Mouse (Mus musculus) urinary bladder, postnatal 14 days (tissue): ENCODE data around the gene Dync1i2.

Source experiments
- DNase-seq: peaks from one replicate; pipeline ENCODE4 v3.0.0; 2021; ENCODE audit warnings: low spot score

Gene Dync1i2

GRCm38 (mm10) chr2:71211591-71212359 lies at the start of gene Dync1i2:
TSS of gene Dync1i2 (plus strand) at chr2:71211706.
- DNase-seq, result peak; percentile 92

DNA sequence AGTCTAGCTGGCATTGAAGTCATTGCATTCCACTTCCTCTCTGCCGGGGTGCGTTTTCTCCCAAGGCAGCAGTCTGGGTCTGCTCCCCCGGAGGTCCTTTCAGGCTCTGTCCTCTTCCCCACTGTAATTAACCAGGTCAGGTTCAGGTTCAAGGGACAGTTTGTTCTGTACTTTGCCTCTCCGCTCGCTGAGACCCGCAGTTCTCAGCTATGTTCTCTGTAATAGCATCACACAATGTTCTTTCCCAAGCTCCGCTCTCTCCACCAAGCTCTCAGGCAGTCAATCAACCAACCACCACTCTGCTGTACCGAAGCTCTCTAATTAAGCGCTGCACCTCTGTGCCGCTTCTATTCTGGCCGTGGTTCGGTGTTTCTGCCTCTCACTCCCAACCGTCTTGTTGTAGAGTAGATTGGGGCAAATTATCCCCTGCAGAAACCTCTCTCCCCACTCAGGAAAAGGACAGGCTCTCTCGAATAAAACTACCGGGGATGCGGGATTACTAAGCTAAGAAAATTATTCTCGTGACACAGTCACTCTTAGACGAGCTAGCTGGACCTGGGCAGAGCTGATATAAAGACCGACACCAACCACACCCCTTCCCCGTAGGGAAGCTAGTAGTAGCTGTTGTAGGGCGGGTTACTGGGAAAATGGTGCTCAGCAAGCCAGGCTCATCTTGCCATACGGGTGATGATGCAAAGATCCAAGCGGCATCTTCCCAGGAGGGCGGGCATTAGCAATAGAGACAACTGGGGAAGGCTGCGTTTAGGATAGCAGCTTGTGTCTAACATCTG lies 48.5 kb upstream of the Dync1i2 start:
- no peak for DNase-seq

GRCm38 (mm10) chr2:71167211-71167610 lies 44.3 kb upstream of the Dync1i2 start:
- DNase-seq, result no peak

DNA sequence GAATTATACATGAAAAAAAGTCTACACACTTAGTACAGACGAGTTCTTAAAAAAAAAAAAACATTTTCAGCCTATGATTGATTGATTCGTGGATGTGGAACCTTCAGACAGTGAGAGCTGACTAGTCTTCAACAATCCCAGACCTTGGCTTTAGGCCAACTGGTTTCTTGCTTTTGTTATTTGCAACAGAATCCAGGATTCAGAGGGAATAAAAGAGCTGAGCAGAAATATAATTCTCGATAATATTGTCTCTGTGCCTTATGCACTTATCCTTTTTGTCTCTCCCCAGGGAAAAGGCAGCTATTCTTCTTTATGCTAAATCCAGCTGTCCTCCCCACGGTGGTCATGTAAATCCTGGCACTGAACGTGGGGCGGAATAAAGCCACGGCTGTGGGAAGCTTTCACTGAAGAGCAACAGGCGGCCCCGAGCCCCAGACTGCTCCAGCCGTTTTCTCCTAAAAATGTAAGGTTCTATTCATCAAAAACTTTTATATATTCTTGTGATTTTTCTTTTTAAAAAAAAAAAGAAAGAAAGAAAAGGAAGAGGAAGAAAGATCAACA lies 43.0 kb upstream of the Dync1i2 start:
- DNase-seq, result no peak

GRCm38 (mm10) chr2:71173031-71173430 lies 38.5 kb upstream of the Dync1i2 start:
- DNase-seq, result no peak

DNA sequence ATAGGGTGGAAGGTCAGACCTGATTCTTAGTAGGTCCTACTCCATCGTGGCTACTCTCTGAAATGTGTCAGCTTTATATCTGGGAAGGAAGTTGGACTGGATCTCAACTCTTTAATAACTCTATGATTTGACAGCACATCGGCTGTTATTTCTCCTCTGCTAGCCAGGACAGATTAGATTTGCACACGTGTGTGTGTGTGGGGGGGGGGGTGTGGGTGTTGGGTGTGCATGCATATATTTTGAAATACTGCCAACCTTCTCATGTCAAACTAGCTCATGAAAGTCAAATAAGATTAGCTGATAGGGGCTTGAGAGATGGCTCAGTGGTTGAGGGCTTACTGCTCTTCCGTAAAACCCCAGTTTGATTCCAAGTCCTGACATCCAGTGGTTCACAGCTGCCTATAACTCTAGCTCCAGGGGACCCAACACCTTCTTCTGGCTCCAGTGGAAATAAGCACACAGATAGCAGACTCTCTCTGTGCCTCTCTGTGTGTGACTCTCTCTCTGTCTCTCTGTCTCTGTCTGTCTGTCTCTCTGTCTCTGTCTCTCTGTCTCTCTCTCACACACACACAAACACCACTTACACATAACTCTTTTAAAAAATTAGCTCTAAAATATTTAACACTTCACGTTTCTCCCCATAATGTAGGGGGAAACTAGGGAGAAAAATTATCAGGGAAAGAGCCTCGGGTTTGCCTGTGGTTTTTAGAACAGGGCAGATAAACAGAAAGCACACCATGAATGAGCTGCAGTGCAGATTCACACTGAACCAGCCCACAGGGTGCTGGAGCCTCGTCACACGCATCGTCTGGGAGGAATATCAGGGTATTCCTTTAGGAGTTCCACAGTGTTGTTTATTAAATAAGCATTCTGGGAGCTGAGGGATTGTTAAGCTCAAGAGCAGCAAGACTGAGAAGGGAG lies 34.9 kb upstream of the Dync1i2 start:
- DNase-seq, result no peak

DNA sequence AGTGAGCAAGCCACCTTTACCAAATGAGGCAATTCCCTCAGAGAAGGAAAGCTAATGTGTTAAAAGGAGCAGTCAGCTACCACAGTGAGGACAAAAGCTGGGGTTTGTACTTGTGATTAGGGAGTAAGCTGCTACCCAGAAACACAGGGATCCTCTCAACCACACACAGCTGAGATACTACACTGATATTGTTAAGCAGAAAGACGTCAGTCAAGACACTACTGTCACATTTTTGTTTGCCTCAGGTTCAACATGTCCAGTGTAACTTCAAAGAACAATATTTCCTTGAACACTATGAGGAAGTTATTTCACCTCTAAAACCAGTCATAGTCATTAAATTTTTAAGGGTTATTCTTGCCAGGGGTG lies 34.3 kb upstream of the Dync1i2 start:
- DNase-seq, result no peak

DNA sequence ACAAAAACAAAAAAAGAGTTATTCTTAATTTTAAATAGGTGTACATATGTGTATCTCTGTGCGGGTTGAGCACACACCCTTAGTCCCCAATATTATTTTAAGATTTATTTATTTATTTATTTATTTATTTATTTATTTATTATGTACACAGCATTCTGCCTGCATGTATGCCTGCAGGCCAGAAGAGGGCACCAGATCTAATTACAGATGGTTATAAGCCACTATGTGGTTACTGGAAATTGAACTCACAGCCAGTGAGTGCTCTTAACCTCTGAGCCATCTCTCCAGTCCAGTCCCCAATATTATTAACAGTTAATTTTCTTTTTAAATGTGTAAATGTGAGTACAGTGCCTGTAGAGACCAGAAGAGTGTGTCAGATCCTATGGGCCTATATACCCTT lies 33.7 kb upstream of the Dync1i2 start:
- no peak for DNase-seq

DNA sequence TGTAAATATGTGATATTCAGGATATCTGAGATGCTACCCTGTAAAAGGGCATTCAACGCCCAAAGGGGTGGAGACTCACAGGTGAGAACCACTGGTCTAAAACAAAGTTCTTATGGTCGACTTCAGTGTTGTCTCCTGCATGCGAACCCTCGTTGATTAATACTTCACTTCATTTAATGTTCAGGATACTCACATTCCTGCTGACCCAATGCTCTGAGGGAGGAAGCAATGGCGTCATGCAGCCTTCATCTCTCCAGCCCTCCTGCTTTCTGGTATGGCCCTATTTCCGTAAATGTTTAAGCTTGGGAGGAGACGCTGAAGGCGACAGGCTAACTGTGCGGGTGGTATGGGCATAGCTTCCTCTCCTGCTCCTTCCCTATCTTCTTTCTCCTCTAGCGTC lies 31.8 kb upstream of the Dync1i2 start:
- DNase-seq, result no peak

DNA sequence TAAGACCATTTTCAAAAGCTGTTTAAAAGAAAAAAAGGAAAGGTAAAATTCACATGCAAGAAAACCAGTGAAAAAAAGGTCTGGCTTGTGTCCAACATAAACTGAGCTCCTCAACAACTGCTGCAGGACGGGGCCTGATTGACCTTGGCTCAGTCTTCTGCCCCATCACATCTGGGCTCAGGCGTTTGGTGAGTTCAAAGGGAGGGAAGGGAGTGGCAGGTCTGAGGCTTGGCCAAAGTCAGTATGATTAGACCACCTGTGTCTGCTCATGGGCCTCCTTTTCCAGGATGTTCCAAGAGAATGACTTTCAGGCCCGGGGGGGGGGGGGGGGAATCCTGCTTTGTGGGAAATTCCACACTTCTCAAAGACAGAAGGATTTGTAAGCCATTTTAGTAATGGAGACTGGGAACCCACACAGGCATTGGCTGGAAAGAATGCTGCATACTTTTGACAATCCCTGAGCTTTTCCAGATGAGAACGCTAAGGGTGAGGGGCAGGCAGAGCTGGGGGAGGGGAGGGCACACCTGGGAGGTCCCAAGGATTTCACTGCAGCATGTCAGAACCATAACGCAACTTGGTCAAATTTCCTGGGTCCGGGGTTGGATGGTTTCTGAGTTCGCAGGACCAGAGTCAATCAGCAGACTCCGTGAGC lies 30.8 kb upstream of the Dync1i2 start:
- DNase-seq, result no peak

DNA sequence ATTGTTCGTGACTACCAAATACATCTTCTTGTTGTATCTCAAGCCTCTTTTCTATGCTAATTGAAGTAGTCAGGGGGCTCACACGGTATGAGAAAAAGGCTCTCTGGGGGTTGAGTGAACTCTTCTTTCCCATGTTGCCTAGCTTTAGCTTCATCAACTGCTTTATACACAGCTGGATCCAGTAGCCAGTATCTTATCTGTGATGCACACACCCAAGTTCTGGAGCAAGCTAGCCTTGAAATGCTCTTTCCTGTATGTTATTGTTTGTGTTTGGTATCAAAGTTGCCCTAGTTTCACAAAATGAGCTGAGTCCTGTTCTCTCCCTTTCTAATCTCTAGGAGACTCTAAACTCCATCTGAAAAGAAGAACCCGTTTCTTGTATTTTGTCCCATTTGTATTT lies 23.6 kb upstream of the Dync1i2 start:
- no peak for DNase-seq

DNA sequence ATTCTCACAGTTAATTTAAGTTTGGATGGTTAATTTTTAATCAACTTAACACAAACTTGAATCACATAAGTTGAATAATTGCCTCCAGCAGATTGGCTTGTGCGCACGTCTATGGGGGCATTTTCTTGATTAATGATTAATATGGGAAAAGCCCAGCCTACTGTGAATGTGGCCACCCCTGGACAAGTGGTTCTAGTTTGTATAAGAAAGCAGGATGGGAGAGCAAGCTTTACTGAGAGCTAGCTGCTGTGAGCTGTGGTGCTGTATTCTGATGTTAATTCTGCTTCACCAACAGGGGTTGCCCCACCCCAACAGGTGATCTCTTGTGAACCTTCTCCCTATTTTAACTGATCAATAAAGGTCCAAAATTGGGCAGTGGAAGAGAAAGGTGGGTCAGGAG lies 22.6 kb upstream of the Dync1i2 start:
- DNase-seq, result no peak

- DNase-seq, result no peak
Observed at GRCm38 (mm10) chr2:71191391-71192194, 19.9 kb upstream of the Dync1i2 start.

- no peak for DNase-seq
Observed at GRCm38 (mm10) chr2:71192195-71192807, 19.2 kb upstream of the Dync1i2 start.

- no peak for DNase-seq
Observed at GRCm38 (mm10) chr2:71194137-71194960, 17.2 kb upstream of the Dync1i2 start.

DNA sequence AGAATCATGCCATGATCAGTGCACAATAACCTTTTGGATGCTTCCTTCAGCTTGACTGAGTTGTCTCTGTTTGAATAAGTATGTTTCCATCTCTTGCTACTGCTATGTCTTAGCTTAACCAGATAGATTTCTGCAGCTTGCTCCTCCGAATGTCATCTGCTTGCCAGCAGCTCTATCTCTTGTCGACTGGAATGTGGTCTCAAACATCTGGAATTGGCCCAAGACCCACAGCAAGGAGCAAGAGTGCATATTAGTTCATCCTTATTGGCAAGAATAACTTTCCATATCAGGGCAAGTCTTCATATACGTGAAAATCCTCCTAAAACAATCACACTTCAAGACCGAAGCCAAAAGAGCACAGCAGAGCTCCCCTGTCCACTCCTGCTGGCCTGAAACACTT lies 14.6 kb upstream of the Dync1i2 start:
- no peak for DNase-seq

- DNase-seq, result no peak
Observed at GRCm38 (mm10) chr2:71198907-71199306, 12.6 kb upstream of the Dync1i2 start.

DNA sequence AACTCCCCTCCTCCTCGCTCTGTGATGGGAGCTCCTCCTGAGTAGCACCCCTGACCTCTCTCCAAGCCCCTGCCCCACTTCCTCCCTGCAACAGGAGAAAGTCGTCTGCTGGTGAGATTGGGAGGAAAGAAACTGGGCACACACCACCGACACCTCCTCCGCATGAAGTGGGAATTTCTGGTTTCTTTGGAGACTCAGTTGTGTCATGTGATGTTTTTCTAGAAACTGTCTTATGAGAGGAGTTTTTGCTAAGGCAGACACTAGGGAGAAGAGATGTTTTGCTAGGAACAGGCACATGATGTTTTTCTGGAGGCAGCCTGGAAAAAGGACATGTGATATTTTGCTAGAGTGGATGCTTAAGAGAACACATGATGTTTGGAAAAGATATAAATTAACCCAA lies 11.0 kb upstream of the Dync1i2 start:
- no peak for DNase-seq

DNA sequence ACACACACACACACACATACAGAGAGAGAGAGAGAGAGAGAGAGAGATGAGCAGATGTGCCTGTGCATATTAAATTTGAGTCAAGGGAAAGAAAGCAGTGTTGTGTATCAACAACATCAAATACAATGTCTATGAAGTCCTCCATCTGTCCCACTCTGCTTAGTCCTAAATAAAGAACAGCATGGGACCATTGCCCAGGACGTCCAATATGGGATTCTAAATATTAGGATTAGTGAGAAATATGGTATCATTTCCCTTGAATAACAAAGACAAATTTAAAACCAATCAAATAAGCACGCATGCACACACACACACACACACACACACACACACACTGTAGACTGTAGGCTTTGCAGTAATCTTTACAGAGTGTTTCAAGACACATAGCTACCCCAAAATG lies 9.6 kb upstream of the Dync1i2 start:
- no peak for DNase-seq
